Mouse (Mus musculus) fibroblast of lung, adult 2 months (primary cell): ENCODE results near the gene Spock1.

Experiments used
- DNase-seq: peaks from one replicate; pipeline ENCODE4 v3.0.0-alpha.2; 2011; ENCODE audit warnings: low read depth

Gene Spock1

DNA sequence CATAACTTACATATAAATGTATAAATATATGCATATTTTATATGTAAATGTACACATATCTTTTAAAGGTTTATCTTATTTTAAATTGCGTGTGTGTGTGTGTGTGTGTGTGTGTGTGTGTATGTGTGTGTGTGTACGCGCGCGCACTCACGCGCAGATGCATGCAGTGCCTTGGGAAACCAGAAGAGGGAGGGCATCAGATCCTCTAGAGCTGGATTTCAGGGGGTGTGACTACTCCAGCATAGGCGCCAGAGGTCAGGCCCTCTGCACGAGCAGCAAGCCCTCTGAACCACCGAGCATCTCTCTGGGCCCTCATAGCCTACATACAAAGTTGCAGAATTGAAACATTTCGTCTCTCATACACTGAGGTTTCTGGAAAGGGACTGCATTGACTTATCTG, 180.4 kb downstream of the Spock1 start:
- no peak for DNase-seq

- no peak for DNase-seq
Measured at GRCm38 (mm10) chr13:57726654-57727053, 181.5 kb downstream of the Spock1 start.

DNA sequence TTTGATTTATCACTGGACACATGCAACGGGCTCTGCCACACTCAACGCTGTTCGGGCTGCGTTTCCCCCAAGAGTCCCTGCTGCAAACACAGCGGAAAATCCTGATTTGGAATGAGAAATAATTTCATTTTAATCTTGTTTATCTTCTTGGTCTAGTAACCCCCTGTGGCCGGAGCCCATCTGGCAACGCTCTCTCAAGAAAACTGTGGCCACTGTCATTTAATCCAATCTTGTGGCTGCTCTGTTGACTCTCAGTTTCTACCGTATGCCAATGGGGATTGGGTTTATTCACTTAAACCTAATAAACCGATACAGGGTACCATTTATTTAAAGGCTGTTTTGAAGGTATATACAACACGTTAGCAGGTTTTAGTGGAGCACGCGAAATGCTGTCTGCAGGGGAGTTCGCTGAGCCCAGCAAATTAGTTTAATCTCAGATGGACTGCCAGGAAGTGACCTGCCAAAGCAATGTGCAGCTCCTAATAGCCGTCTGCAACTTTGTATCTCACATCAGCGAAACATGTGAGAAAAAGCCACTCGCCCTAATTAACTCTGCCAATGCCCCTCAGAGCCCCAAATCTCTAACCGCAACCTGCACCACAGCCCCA, 185.7 kb downstream of the Spock1 start:
- DNase-seq: no peak

- no peak for DNase-seq
Measured at GRCm38 (mm10) chr13:57721524-57722279, 186.4 kb downstream of the Spock1 start.

- no peak for DNase-seq
Measured at GRCm38 (mm10) chr13:57718087-57718486, 190.0 kb downstream of the Spock1 start.

GRCm38 (mm10) chr13:57712910-57713309, 195.2 kb downstream of the Spock1 start:
- DNase-seq: no peak

- no peak for DNase-seq
Measured at GRCm38 (mm10) chr13:57708425-57708824, 199.7 kb downstream of the Spock1 start.

GRCm38 (mm10) chr13:57702966-57703365, 205.2 kb downstream of the Spock1 start:
- no peak for DNase-seq

GRCm38 (mm10) chr13:57696685-57697084, 211.4 kb downstream of the Spock1 start:
- DNase-seq: no peak

GRCm38 (mm10) chr13:57688926-57689325, 219.2 kb downstream of the Spock1 start:
- DNase-seq: no peak

DNA sequence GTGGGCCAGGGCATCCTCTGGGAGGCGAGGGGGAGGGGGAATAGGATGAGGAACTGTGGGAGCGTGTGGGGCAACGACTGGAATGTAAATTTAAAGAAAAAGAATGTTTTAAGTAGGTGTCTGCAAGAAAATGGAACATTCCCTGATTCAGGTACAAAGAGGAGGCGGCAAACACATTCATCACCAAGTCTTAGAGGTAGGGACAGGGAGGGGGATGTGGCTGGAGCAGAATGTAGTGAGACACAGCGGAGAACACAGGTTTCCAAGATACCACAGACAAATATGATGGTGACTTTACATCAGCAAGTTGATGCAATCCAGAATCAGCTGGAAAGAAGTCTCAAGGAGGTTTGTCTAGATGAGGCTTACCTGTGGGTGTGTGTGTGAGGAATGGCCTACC, 221.7 kb downstream of the Spock1 start:
- no peak for DNase-seq

- DNase-seq: no peak
Measured at GRCm38 (mm10) chr13:57685201-57685600, 222.9 kb downstream of the Spock1 start.

DNA sequence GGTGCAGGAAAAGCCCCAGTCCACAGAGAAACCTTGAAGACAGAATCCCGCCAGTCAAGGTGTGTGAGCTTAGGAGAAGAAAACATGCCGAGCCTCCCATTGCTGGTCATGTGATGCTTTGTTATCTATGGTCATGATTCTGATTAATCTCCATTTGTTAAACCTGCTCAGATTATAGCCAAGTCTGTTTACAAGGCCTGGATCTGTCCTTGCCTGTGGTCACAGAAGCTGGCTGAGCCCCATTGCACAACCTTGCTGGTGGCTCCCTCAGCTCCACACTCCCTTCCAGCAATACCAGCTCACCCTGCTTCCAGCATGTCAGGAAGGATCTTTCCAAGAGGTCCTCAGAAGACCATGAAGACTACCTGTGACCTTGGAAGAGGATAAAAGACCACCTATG, 228.5 kb downstream of the Spock1 start:
- DNase-seq: no peak

- no peak for DNase-seq
Measured at GRCm38 (mm10) chr13:57676820-57677219, 231.3 kb downstream of the Spock1 start.

GRCm38 (mm10) chr13:57673399-57673798, 234.7 kb downstream of the Spock1 start:
- DNase-seq: no peak

GRCm38 (mm10) chr13:57672762-57673161, 235.4 kb downstream of the Spock1 start:
- no peak for DNase-seq

GRCm38 (mm10) chr13:57671919-57672318, 236.2 kb downstream of the Spock1 start:
- DNase-seq: no peak

DNA sequence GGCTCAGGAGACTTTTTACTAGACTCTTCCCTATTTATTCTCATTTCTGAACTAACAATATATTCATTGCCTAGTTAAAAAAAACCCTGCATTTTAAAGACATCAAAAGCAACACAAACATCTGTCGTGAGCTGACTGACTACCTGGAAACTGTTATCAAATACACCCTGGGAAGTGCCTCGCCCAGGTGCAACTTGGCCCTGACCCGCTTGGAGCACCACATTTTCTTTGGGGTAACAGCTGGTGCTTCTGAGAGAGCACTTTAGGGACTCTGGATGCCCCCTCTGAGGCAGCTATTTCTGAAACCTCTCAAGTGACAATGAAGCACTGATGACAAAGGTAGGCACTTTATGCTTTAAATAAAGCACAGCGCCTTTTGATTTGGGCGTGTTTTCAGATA, 236.8 kb downstream of the Spock1 start:
- no peak for DNase-seq

DNA sequence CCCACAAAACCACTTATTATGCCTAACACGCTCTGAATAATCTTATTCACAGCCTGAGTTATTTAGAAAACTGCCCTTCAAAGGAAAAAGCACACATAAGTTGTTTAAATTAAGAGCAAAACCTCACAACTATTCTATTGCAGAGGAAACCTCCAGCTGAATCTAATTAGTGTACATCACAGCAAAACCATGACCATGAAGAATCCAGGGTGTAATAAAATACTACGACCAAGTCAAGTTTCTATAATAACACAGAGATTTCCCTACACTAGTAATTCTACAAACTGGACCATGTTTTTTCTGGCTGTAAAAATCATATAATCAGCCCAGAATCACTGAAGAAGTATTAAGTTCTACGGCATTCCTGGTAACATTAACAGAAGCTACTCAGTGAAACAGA, 240.5 kb downstream of the Spock1 start:
- no peak for DNase-seq

DNA sequence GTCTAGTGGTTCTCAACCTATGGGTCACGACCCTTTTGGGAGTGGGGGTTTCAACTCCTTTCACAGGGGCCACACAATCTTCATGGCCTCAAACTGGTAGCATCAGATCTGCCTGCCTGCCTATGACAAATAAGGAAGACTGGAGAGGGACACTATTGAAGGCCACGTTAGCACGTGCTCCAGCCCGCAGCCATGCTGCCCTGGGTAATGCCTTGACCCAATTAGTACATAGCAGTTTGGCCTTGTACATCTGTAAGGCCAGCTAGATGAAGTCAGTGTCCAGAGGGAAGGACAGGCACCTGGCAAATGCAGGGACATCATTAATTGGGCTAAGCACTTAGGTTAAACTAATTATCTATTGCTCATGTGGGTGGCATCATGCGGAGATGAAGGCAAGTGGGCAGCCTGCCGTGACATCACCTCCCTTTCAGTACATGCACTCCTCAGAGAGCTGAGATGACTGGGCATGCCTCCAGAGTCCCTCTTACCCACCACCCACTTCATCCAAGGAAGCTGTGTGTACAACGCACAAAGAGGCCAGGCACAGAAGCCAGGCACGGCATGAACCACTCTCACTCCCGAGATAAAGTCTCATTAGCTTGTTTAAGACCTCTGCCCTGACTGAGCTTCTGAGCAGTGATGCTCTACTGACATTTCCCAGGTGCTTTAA, 241.8 kb downstream of the Spock1 start:
- no peak for DNase-seq

- no peak for DNase-seq
Measured at GRCm38 (mm10) chr13:57662554-57662953, 245.6 kb downstream of the Spock1 start.

DNA sequence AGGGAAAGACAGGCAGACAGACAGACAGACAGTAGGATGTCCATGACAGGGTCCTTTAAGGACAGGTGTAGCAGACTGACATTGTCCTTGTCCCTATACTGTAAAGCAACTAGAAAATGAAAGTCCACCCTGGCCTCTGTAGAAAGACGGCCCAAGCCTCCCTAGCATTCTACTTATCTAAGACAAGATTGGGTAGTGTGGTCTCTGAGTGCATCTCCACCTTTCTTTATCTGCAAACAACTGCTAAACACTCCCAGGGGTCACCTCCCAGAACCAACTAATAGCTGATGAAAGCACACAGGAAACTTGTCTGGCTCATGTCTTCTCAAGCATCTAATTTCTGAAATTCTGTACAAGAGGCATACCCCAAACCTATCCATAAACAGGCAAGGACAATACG, 247.6 kb downstream of the Spock1 start:
- DNase-seq: no peak

- no peak for DNase-seq
Measured at GRCm38 (mm10) chr13:57659872-57660271, 248.3 kb downstream of the Spock1 start.
